Mouse (Mus musculus) testis, adult 10 weeks (tissue): ENCODE measurements around the gene Oosp3. TPM values are rescaled to one million over a fixed set of nuclear protein-coding genes. Genes with fewer than 3 reads are reported as not detected.

Experiments used
- polyA plus RNA-seq: library from polyadenylated mRNA; stranded (reverse); fragments of 350-450 nt; fragmentation: Illumina TruSeq; extraction: RNeasy Lipid Tissue Mini Kit (QIAGEN cat#74804); gene quantifications from one replicate; pipeline ENCODE4 v1.2.3, GENCODE M21; 2014; ENCODE audit warnings: low read depth, low replicate concordance

Oosp3 gene
- polyA plus RNA-seq, result not detected

DNA sequence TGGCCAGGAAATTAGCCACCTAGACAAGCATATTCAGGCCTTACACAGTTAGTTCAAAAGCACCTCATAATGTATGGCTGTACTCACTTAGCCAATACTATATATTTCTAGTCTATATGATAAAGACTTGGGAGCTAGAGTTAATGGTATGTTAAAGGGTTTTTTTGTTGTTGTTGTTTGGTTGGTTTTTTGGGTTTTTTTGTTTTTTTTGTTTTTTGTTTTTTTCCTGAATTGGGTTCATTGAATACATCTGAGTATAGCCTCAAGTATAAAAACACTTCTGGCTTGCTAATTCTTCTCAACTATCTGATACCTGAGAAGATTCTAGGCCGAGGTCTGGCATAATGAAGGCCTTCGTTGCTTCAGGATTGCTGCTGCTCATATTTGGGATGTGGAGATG lies at the start of gene Oosp3:
Gene Oosp3, plus strand, starts transcription at position 301 of the 400 bp plus-strand sequence.

GRCm38 (mm10) chr19:11660459-11660858 lies 36.4 kb upstream of the Oosp3 start, which contains the start of gene Oosp2:
TSS of gene Oosp2 (minus strand) at chr19:11660559.

GRCm38 (mm10) chr19:11690839-11691238 lies 6.0 kb upstream of the Oosp3 start, which contains the start of gene Oosp1:
TSS of gene Oosp1 (minus strand) at chr19:11691150.

GRCm38 (mm10) chr19:11747298-11747697 lies 50.4 kb downstream of the Oosp3 start, which contains the start of gene Gif:
TSS of gene Gif (plus strand) at chr19:11747554.

Other genes with a start within 250 kb of the Oosp3 start
- gene Ms4a6c, start 227.7 kb upstream of the Oosp3 start, polyA plus RNA-seq, result 4.7 TPM
- 6.6 TPM for gene Gm8369, start 211.1 kb upstream of the Oosp3 start, polyA plus RNA-seq
- 3.4 TPM for gene Ms4a6b, start 180.5 kb upstream of the Oosp3 start, polyA plus RNA-seq
- gene Ms4a4d, start 160.3 kb upstream of the Oosp3 start, polyA plus RNA-seq, result 6.2 TPM
- gene Ms4a6d, start 92.2 kb upstream of the Oosp3 start, polyA plus RNA-seq, result 1.1 TPM
- gene Ms4a2, start 73.3 kb upstream of the Oosp3 start, polyA plus RNA-seq, result not detected
- gene Ms4a3, start 56.2 kb upstream of the Oosp3 start, polyA plus RNA-seq, result not detected
- not detected for gene Oosp2, start 36.5 kb upstream of the Oosp3 start, polyA plus RNA-seq
- gene Oosp1, start 5.9 kb upstream of the Oosp3 start, polyA plus RNA-seq, result not detected
- 0.62 TPM for gene Gif, start 50.5 kb downstream of the Oosp3 start, polyA plus RNA-seq
- 31.1 TPM for gene Mrpl16, start 73.3 kb downstream of the Oosp3 start, polyA plus RNA-seq
- gene Stx3, start 122.3 kb downstream of the Oosp3 start, polyA plus RNA-seq, result 1.3 TPM
- not detected for gene Olfr1417, start 142.2 kb downstream of the Oosp3 start, polyA plus RNA-seq
- gene Olfr1418, start 164.0 kb downstream of the Oosp3 start, polyA plus RNA-seq, result not detected
- gene Olfr1419, start 178.1 kb downstream of the Oosp3 start, polyA plus RNA-seq, result not detected
- gene Olfr1420, start 189.5 kb downstream of the Oosp3 start, polyA plus RNA-seq, result not detected
- gene Patl1, start 215.3 kb downstream of the Oosp3 start, polyA plus RNA-seq, result 13.0 TPM